Mouse (Mus musculus) lung, postnatal 25 days (tissue): ENCODE measurements around the gene Trim27.
A peak's percentile ranks its signal among the peaks of the same experiment; 100 is the strongest.

Experiments
- DNase-seq: peaks from one replicate; pipeline ENCODE4 v3.0.0; 2022; ENCODE audit warnings: low spot score

The Trim27 gene

DNA sequence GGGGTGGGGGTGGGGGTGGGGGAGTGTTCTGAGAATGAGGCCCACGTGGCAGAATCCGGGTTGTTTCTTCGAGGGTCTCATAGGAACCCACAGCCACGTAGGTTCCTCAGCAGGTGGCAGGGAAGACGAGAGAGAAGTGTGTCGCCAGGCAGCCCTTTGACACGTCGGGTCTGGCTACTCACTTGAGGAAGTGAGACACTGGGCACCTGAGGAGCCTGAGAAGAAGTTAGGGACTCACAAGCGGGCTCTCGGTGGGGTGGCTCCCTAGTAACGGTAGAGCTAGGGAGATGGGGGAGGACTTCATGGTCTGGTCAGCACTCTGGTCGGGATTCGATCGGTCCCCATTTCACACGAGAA lies at the start of gene Trim27:
Trim27 (plus strand) TSS at position 79 of the 357 bp plus-strand sequence.
- DNase-seq: no peak

DNA sequence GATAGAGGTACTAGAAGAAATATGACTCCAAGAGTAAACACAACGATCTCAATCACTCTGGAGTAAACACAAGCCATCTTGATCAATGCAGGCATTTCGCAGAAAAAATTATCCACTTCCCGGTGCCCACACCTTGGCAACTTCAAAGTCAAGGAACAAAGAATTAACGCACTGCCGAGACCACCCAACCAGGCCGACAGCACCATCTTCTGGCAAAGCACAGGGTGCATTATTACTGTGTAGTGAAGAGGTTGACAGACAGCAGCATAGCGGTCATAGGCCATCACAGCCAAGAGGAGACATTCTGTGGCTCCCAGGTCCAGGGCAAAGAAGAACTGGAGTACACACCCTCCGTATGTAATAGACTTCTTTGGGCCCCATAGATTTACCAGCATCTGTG lies 36.8 kb upstream of the Trim27 start:
- no peak for DNase-seq

DNA sequence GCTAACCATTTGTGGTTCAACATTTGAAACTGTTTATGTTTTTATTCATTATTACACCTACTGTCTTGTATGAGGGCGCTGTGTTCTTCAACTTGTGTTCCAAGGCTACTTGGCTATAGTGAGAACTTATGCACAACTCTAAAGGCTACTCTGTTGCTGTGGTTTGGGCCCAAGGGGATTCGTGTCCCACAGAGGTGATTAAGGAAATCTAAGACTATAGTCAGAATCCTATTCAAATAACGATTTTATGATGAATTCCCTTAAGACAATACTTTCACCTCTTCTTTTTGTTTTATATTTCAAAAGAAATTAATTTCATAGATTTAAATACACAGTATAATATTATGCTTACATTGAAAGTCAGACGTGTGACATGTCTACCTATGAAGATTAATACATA lies 33.5 kb upstream of the Trim27 start, which contains the start of gene Olfr1368:
Olfr1368 (minus strand) TSS at position 101 of the 400 bp plus-strand sequence.
- DNase-seq: no peak

DNA sequence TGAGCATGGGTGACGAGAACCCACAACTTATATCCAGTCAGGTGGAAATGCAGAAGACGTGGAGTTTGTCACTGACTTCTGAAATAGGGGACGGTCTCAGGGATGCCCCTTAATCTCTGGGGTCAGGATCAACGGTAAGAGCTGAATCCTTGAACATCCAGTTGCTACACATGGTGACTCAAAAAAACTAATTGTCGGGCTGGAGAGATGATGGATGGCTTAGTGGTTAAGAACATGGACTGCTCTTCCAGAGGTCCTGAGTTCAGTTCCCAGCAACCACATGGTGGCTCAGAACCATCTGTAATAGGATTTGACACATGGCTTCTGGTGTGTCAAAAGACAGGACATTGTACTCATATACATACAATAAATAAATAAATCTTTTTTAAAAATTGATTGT lies 23.4 kb upstream of the Trim27 start:
- no peak for DNase-seq

DNA sequence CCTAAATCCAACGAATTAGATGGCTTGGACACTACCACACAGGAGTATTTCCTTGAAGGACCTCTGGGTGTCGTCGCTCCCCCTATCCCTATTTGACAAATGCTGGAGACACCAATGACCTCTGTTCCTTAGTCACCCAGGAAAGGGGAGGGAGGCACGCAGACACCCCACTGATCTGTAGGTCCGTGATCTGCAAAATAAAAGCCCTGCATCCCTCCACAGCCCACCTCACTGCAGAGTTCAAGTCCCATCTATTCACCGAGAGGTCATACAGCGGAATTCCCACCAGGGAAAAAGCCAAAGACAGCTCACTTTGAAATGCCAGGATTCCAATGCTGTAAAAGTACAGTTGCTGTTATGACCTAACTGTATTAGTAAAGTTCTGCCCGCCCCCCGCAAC lies 21.2 kb upstream of the Trim27 start:
- no peak for DNase-seq

DNA sequence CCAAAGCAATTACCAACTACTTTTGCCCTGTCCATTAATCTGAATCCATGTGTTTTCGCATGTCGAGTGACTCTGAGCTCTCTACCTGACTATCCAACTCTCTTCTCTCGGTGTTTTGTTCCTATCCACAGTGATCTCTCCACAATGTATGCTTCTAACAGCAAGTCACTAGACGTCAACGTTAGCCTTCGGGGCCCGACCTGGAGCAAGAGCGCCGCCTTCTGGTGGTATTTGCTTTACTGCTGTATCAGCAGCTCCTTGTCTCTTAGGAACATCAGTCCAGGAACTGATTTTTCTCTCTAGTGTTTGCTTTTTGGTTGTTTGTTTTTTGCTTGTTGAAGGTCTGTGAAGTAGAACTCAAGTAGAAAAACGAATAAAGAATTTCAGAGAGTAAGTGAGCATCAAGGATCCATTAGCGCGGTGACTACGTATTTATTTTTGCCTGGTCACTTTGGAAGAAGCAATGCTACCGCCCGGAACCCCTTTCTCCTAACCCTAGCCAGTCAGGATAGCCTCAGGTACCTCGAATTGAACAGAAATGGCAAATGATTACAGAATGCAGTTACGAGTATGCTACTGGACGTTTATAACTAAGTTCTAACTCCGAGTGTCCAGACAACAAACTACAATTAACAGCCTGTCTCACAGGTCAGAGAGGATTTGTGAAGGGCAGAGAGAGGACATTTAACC lies 20.3 kb upstream of the Trim27 start:
- peak; percentile 89 for DNase-seq

DNA sequence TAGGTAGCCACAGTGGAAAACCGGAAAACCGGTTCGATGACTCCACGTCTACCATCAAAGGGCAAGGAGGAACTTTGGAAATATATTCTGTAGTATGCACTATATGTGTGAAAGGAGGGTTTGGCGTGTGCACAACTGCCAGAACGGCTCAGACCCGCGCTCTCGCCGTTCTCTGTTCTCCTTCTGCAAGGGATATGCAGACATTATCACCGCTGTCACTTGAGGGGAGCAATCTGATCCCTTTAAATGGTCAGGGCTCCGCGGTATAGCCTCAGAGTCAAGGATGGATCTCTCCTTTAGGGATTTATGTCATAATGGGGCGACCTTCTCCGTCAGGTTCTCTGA lies 19.8 kb upstream of the Trim27 start:
- no peak for DNase-seq

DNA sequence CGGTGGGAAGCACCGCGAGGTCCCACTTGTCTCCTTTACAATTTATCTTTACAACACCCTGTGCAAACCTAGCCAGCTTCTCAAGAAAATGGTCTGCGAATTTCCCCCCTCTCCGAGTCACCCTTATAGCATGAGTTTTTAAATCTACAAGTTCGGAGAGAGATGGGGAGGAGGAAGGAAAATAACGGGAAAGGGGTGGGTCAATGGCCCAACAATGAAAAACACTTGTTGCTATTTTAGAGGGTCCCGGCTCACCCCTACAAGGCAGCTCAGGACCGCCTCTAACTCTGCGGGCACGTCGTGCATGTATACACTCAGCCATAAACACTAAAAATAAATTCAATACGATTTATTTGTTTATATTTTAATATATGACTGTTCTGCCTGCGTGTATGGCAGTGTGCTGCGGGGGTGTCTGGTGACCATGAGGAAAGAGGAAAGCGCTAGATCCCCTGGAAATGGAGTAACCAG lies 19.2 kb upstream of the Trim27 start:
- no peak for DNase-seq

DNA sequence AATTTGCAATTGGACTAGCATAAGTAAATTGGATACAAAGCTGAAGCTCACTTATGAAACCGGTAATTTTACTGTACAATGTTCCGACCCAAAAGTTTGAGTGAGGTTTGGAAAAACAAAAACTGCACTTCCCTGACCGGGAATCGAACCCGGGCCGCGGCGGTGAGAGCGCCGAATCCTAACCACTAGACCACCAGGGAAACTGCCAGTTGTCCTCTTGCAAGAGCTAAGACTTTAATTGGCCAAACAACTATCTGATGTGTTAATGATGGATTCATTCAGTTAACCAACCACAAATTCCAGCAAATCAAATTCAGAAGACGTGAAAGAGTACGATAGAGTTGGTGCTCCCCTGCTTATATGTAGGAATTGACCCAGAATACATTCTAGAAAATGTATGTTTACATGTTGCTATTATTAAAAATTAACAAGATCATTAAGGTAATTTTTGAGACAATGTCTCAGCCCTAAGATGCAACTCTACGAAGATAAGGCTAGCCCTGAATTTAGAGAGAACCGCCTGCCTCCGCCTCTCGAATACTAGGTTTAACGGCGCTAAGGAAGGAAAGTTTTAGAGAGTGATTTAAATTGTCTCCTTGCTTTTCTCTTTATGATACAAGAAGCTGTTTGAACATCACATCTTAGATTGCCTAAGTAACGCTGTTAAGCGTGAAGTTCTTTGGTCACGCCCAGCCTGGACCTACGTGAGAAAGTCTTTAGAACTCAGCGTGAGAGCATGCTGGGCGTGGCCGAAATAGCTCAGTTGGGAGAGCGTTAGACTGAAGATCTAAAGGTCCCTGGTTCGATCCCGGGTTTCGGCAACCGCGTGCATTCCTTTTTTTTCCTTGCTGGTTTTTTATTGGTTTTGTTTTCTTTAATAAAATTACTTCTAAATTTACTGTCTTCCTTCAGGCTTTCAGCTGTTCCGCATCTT lies 18.3 kb upstream of the Trim27 start:
- DNase-seq: peak; percentile 92

DNA sequence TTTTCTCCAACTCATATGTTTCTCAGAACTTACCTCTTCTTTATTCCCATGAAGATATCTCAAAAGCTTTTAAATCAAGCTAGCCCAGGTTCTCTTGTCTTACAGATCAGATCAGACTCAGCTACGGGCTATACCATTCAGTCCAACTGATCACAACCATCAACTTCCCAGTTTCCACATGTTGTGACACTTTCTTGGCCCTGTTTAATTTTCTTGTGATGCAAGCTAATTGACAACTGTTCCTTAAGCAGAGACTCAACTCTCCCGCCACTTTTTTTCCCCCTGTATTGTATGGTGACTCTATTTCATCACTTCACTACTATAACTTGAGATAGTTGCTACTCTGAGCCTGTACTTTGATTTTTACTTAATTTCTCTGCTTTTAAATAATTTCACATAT lies 17.7 kb upstream of the Trim27 start:
- DNase-seq: no peak

DNA sequence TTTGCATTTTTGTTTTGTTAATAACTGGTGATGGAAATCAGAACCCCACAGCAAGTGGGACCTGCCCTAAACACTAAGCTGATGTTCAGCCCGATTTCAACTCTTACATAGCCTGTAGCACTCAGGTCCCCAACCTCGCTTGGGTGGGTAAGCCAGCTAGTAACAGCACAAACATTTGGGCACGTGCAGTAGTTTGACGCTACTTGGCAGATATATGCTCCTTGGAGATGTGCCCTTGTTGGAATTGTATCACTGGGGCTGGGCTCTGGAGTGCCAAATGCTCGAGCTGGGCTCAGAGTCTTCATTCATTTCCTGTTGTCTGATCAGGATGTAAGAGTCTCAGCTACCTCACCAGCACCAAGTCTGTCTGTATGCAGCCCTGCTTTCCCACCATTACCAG lies 16.7 kb upstream of the Trim27 start:
- no peak for DNase-seq

DNA sequence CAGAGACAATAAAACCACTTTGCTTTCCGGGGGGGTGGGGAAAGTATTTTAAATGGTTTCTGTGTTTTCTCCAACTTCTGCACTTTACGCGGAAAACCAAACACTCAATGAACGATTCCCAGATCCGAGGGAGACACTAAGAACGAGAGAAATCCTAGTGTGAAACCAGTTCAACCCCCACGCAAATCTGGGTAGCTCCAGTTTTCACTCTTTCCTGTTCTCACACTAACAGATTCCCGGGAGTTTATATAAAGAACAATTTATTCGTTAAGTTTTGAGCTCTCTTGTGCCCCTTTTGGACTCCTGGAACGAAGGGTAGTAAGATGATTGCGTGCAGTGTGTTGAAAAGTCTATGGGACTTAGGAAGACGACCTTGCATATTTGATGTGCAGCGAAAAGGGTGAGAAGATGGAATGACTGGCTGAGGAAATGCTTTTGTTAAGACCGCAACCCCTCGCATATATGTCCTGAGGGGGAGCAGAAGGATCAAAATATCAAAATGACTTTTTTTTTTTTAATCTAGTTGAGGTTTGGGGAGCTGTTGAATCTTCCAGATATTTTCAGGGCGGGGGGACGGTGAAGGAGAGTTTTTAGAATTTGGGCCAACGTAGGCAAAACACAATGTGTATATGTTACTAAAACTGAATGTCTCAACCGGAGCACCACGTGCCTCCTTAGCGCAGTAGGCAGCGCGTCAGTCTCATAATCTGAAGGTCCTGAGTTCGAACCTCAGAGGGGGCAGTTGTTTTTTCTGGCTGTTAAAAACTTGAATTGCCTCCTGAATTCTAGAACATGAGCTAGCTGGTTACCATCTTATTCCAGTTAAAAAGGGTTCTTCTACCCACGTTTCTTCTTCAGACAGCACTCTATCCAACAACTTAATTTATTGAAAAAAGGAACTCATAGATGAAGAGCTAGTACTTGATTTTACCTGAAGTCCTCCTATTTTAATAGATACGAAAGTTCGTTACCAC lies 12.0 kb upstream of the Trim27 start:
- peak; percentile 85 for DNase-seq

DNA sequence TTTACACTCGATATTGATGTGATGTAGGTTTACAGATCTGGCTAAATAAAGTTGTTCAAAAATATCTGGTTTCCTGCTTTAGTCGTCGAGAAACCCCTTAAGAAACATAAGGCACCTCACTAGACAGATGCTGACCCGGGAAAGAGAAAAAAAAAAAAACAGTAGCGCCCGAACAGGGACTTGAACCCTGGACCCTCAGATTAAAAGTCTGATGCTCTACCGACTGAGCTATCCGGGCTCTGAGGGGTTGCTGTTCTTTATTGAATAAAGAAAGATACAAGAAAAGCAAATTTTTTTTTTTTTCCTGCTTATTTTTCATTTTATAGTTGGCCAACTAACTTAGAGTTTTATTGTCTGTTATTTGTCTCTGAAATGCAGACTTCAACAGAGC lies 11.3 kb upstream of the Trim27 start:
- peak; percentile 10 for DNase-seq

DNA sequence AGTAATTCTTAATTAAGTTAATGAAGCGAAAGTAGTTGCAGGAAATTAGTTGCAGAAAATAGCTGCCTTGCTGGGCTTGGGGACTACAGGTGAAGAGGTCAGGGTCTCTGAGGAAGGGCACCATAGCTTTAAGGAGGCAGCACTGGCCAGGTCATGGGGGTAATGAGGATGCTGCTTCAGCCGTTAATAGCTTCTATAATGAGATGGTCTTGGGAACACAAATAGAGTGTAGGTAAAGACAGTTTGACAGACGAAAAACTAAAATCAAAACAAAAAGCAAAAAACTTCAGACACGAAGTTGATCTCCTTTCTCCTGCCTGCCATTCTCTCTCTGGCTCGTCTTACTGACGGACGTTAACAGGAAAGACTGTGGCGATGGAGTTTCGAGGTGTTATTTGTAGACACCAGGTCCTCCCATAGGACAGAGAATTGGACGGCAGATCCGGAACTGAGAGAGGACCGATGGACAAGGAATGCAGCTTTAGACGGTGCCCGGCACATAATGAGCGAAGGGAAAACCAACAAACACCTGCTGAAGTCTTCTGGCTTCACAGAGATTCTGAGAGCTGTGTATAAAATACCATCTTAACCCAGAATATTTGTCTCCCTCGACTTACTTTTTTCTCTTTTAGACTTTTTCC lies 10.8 kb upstream of the Trim27 start:
- peak; percentile 19 for DNase-seq

DNA sequence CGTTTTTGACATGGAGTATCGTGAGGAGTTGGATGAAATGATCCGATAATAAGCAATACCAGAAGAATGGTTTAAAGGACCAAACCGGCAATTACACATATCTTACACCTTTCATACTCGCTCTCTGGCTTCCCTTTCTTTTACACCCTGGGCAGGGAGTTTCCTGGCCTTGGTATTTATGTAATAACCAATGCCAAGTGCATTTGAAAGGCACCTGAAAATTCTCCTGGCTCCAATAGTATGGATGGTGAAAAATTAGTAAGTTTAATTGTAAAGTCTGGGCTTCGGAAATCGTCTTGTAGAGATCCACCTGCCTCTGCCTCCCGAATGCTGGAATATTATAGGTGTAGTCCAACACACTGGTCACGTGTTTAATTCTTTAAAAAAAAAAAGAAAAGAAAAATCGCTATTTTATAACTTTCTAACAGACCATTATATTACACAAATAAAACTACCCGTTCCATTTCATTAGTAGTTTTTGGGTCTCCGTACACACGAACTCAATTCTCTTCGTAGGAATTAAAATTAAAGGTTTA lies 10.1 kb upstream of the Trim27 start:
- DNase-seq: no peak

DNA sequence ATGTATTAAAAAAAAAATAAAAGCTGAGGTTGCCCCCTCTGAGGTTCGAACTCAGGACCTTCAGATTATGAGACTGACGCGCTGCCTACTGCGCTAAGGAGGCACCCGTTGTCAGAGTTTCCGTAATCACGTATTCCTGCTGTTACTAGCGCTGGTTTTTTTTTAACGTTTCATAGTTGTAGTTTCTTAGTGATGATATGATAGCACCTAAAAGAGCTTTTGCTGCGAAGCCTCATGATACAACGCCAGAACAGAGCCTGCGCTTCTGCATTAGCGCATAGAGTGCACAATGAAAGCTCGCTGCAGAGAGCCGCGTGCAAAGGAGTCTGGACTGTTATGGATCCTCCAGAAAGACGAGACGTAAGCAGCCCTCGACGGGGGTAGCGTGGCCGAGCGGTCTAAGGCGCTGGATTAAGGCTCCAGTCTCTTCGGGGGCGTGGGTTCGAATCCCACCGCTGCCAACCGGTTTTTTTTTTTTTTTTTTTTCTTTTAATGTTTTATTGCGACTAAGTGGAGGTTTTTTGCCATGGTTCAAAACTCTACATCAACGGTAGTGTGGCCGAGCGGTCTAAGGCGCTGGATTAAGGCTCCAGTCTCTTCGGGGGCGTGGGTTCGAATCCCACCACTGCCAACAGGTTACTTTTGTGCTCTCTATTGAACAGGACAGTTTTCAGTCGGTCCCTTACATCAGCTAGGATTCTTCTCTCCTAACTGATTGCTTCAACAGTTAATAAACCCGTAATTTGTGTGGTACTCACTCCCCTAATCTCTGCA lies 9.4 kb upstream of the Trim27 start:
- DNase-seq: peak; percentile 84

DNA sequence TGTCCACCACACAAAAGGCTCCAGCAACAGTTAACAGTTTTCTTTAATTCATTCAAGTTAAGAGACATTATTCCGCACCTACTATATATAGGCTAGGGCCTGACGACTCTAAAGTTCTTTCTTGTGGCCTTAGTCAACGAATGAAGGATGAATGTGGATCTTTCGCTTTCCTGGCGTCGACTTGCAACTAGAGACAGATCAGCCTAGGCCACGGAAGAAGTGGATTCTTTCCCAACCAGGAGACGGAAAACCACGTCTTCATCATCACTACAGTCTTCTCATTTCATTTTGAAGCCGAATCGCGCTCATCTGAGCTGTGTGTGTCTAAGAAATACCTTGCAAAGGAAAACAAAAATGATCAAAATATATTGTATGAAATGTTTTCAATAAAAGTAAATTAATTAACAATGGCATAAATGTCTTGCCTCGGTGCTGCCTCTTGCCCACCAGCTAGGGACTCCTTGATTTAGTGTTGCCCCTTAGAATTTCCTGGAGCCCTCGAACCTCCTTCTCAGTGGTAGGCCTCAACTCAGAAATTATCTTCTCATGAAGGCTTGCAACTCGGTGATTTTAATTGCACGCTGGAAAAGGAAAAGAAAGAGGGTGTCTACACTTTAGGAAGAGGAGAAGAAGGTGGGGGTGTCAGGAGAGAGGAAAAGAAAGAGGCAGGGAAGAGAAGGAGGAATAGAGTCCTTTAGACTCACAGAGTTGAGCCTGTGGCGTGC lies 8.7 kb upstream of the Trim27 start:
- no peak for DNase-seq

DNA sequence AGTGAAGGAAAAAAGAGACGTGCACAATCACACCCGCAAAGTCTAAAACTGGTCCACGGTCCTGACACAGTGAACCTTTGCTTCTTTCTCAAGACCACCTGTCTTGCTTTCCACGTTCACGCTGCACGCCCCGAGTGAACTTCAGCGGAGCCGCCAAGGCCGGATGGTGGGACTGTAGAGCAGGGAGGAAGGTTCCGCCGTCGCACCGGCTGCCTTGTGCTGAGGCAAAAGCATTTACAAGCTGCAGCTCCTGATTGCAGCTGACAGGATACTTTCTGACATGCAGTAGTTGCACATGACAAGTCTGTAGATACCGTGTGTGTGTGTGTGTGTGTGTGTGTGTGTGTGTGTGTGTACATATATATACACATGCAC lies 8.1 kb upstream of the Trim27 start:
- DNase-seq: no peak

DNA sequence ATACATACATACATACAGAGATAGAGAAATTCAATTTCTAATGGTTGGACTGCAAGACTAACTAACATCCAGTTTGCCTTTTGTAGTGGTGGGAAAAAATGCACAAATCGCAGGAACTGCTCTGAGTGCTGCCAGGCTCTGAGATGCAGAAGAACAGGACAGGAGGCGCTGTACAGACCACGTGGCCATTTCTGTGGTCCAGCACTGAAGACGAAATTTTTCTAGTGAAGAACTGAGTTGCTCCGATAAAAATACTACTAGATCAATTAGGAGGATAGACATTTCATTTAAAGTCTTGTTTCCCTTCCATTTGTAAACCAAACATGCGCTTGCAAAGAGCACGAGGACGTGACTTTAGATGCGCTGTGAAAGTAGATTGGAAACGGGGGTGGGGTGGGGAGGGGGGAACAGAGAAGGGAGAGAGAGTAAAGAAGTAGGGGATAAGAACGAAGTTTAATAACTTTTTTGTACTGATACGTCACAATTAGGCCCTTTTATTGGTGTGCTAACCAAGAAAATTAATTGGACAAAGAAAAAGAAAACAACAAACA lies 7.6 kb upstream of the Trim27 start:
- peak; percentile 13 for DNase-seq
